Mouse (Mus musculus) layer of hippocampus, adult 18-20 months (tissue): ENCODE results near the gene Itih2. TPM values are rescaled to one million over a fixed set of nuclear protein-coding genes. Genes with fewer than 3 reads are reported as not detected.

Experiments
- DNase-seq, 2 experiments: peaks; one replicate each; pipeline ENCODE4 v3.0.0; 2022; ENCODE audit warnings: low spot score in 2 of 2
- long read RNA-seq: library from polyadenylated mRNA; stranded (forward); transcript quantifications from one replicate; pipeline ENCODE4 v2.0.0, GENCODE M21; 2021
- total RNA-seq, 2 experiments: library from RNA; stranded (reverse); gene quantifications; 2 replicates each; pipeline ENCODE4 v1.2.3; 2021

The Itih2 gene
- total RNA-seq, result 1 to 10 TPM; 1.2 to 1.5 TPM
- long read RNA-seq, partial matches to known transcripts, result 0 of 2 reads
- long read RNA-seq, other reads (novel, unspliced or antisense), result 0 of 2 reads

- no peak for DNase-seq
These were observed at the start of gene Itih2 for GRCm38 (mm10) chr2:10131296-10131695. Gene Itih2, minus strand, starts transcription at chr2:10131396.

DNA sequence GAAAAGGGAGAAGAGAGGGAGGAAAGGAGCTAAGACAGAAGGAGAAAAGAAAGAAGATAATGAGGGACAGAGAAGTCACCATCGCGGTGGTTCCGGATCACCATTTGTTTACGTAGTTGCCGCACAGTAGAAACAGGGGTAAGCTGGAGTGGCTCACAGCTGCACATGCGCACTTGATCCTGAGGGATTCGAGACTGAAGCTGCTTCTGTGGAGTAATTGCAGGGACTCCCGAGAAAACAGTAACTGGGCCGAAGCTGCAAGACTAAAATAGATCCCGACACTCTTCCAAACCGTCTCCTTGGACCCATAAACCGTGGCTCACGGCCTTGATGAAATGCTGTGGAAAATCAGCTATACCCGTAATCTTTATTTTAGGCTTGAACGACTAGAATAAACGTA, 38.8 kb upstream of the Itih2 start:
- no peak for DNase-seq

GRCm38 (mm10) chr2:10168016-10168415, 36.8 kb upstream of the Itih2 start:
- DNase-seq, result no peak

- no peak for DNase-seq
These were observed 36.1 kb upstream of the Itih2 start for GRCm38 (mm10) chr2:10167283-10167682.

DNA sequence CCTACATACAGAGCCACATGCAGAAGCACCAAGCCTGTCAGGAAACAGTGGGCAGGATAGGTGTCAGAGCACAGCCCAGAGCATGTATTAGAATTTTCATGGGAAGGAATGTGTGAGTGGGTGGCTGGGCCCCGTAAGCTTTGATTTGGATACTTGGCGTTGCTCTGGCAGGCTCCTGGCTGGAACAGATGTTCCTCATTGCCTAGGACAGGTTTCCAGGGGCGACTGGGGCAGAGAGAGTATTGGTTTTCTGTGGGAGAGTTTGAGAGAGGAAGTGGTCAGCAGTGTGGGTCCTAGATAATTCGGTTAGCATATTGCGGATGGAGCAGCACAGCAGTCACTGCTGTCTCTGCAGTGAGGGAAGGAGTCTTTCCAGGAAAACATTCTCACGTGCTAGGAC, 35.4 kb upstream of the Itih2 start:
- no peak for DNase-seq

GRCm38 (mm10) chr2:10162011-10162410, 30.8 kb upstream of the Itih2 start:
- no peak for DNase-seq

GRCm38 (mm10) chr2:10157184-10157583, 26.0 kb upstream of the Itih2 start:
- no peak for DNase-seq

- no peak for DNase-seq
These were observed 22.2 kb upstream of the Itih2 start, which contains the start of gene Itih5 for GRCm38 (mm10) chr2:10153201-10154075. Gene Itih5, plus strand, starts transcription at chr2:10153571.

DNA sequence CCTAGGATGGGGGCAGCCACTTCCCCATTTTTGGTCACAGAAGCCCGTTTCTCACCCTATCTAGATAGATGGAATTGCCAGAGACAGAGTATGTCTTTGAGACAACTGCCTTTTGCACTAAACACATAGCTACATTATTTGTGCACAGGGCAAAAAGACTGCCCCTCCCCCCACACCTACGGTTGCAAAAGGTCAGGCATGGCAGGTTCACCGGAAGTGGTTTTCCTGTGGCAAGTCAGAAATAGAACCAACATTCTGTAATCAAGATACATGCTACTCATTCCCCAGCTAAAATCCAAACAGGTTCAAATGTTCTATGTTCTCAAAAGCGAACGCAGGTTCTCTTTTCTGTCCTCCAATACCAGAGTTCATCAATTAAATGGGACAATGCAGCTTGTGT, 21.4 kb upstream of the Itih2 start:
- DNase-seq, result no peak

DNA sequence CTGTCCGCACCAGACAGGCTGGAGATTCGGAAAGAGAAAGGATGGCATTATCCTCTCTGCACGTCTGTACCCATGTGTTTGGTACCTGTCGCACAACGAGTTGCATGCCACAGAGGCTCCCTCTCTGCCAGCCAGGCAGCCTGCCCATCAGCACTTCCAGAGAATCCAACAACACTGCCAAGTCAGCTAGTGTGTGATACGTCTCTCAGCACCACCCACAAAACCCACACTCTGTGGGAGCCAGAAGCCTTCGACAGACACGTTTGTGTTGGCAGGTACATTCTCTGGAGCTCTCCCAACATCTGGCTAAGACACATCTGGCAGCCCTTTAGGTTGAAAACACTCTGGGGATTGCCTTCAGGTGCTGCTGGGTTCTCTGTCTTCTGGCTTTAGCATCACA, 16.0 kb upstream of the Itih2 start:
- DNase-seq, result peak; percentile 9 to 40

DNA sequence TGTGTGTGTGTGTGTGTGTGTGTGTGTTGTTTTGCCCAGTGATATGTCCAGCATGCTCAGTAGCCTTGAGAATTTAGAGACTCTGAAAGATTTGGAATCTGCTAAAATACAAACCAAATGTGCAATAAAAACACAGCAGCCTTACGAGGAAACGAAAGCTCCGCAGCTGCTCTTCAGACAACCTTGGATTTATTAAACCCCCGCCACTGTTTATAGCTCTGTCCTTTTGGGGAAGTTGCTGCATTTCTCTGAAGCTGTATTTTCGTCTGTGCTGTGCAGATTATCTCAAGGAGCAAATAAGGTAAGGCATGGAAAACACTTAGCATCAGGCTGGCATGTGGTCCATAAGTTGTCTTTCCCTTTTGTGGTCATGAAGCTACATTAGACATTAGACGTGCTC, 14.3 kb upstream of the Itih2 start:
- DNase-seq, result no peak

DNA sequence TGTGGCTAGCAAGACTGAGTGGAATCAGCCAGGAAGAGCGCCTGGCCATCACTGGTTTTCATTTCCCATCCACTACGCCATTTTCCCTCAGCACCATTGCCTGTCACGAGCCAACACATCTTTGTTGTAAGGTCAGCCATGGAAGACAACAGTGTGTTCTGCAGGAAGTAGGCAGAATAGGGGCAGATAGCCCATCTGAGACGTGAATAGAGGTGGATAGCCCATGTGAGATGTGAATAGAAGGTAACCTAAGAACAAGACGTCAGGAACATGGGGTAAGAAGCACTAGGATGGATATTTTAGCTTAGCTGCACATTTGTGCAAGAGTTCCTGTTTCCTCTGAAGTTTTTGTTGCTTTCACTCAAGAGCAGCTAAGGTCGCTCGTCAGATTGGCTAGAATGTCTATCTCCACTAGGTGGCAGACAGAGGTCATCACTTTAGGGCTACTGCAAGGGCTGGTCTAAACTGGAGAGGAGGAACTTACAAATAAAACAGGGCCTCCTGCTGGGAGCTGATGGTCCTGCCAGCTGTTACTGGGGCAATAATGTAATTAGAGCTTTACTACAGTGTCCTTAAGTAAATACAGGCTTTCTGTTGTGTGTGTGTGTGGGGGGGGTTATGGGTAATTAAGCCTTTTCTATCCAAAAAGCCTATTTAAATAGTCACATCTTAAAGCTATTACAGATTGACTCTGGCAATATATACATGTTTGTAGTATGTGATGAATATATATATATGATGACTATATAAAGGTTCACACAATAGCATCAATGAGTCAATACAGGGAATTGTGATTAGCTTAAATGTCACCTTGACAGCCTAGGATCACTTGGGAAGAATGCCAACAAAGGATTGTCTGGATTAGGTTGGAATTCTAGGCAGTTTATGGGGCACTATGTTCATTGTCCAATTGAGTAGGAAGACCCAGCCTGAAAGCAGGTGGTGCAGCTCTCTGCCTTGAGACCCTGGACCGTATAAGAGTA, 11.6 kb upstream of the Itih2 start:
- peak; percentile 23 to 82 for DNase-seq

- DNase-seq, result no peak
These were observed 9.3 kb upstream of the Itih2 start for GRCm38 (mm10) chr2:10140456-10140855.

GRCm38 (mm10) chr2:10137320-10137719, 6.1 kb upstream of the Itih2 start:
- no peak for DNase-seq

- DNase-seq, result no peak
These were observed 2.7 kb upstream of the Itih2 start for GRCm38 (mm10) chr2:10133941-10134340.

GRCm38 (mm10) chr2:10132128-10132527, 932 bp upstream of the Itih2 start:
- DNase-seq, result no peak

GRCm38 (mm10) chr2:10130341-10130990, 730 bp downstream of the Itih2 start:
- DNase-seq, result peak in 1 of 2 experiments; percentile 9

GRCm38 (mm10) chr2:10128571-10128970, 2.6 kb downstream of the Itih2 start:
- DNase-seq, result no peak

GRCm38 (mm10) chr2:10127471-10127870, 3.7 kb downstream of the Itih2 start:
- DNase-seq, result no peak

DNA sequence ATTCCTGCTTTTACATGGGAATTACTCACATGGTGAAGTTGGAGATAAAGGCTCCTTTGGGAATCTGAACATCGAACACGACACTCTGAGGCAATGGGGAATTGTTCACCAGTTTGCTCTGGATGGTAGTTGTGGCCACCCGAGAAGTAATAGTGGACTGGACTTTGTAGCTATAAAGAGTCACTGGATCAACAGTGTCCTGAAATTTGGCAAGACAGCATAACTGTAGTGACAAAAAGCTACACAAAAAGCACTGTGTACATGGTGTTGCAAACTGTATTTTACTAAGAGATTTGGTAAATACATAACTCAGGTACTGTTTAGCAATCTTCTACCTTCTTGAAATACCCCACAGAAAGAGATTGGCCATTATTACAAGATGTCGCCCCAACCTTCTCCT, 5.1 kb downstream of the Itih2 start:
- no peak for DNase-seq

DNA sequence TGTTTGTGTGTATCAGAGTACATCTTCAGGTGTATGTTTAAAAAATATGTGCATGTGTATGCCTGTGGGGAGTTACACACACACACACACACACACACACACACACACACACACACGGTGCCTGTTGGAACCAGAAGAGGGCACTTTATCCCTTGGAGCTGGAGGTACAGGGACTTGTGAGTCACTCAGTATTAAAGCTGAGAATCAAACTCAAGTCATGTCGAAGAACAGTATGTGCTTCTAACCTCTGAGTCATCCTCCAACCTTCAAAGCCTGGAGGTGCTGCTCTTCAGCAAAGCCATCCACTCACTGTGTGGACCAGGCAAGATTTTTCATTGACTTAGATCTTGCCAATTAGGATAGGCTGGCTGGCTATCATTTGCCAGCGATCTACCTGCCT, 9.4 kb downstream of the Itih2 start:
- no peak for DNase-seq
